In genomic region chr2:92408309-92409045, GRCm38 (mm10) we compare ENCODE assay signal across 22 mouse cellular contexts. TPM values are rescaled to one million over a fixed set of nuclear protein-coding genes. Genes with fewer than 3 reads are reported as not detected.
DNase-seq lines count a peak whose midpoint lies in the region; TF ChIP-seq lines count a peak whose summit lies in the region.
"Had no signal": no experiment of that assay in that cellular context is flagged by ENCODE, and none has a peak within 500 bp of the region (broad histone marks: within the 10 kb centered on the region; RNA-seq: fewer than 3 reads in every experiment).

No protein-coding gene starts in this region.

- no peak overlapping the region for H3K4me3 ChIP-seq in cerebellum, adult 2 months (replicated peaks; ENCODE audit: insufficient read depth, low read depth, low read length)
- no peak overlapping the region for H3K4me3 ChIP-seq in cortical plate, adult 2 months (ENCODE audit: insufficient read depth, low read length)
- H3K4me3 ChIP-seq: forebrain, embryonic 15.5 days; heart, embryonic 13.5 days; hindbrain, embryonic 12.5 days; midbrain, embryonic 15.5 days; neural tube, embryonic 12.5 days had no signal

- no peaks in the 10 kb centered on the region for H3K27me3 ChIP-seq in cerebellum, adult 2 months (ENCODE audit: control insufficient read depth, insufficient read depth, low read length)
- H3K27me3 ChIP-seq: CH12.LX; forebrain, embryonic 15.5 days; heart, embryonic 13.5 days; hindbrain, embryonic 12.5 days; midbrain, embryonic 15.5 days; neural tube, embryonic 12.5 days had no signal

- 61% methylated on average over 18 of the region's 18 CpGs for WGBS in cerebellum, adult 2 months

- TF ChIP-seq POLR2A in cerebellum, adult 2 months (IDR thresholded peaks at IDR 0.05; ENCODE audit: borderline replicate concordance, insufficient read depth, low read length) = no peak
- no peak for TF ChIP-seq POLR2A in cortical plate, adult 2 months (IDR thresholded peaks at IDR 0.05; ENCODE audit: extremely low read depth, insufficient read depth, low read length)

- no peak for DNase-seq in cerebellum, adult 2 months
- no peak for DNase-seq in cerebellum, postnatal 36 days
- DNase-seq in kidney, adult 8-10 months = peak; percentile 71 to 77
- DNase-seq in kidney, postnatal 10 days = no peak
- peak; percentile 68 to 75 for DNase-seq in kidney, postnatal 36 days
- no peak for DNase-seq in gastrocnemius, adult 18-20 months (ENCODE audit: low spot score)
- DNase-seq: B cell, adult 2 months; cerebellum, adult 8-10 months; gastrocnemius, postnatal 25 days; heart, adult 18-20 months; heart, postnatal 14 days; right cerebral cortex, postnatal 25 days; spleen, adult 18-20 months had no signal

- no peak for TF ChIP-seq CTCF in cerebellum, adult 2 months (IDR thresholded peaks at IDR 0.05; ENCODE audit: borderline replicate concordance, insufficient read depth, low read depth, low read length)
- TF ChIP-seq CTCF in cortical plate, adult 2 months (IDR thresholded peaks at IDR 0.05; ENCODE audit: extremely low read depth, insufficient read depth, low read length) = no peak

- peak overlapping the region; percentile 22; the same call in 1 of the 2 replicates for H3K27ac ChIP-seq in cerebellum, adult 2 months (ENCODE audit: insufficient read depth, low read length)
- H3K27ac ChIP-seq in cortical plate, adult 2 months (ENCODE audit: insufficient read depth, low read length) = peak overlapping the region; percentile 3; the same call in 1 of the 2 replicates
- H3K27ac ChIP-seq: forebrain, embryonic 15.5 days; heart, embryonic 13.5 days; hindbrain, embryonic 12.5 days; macrophage; midbrain, embryonic 15.5 days; neural tube, embryonic 12.5 days had no signal

- H3K4me1 ChIP-seq in cerebellum, adult 2 months (ENCODE audit: control insufficient read depth, insufficient read depth, low read length) = peaks cover 67% of the 10 kb centered on the region
- peaks cover 3% of the 10 kb centered on the region; the same call in 1 of the 2 replicates for H3K4me1 ChIP-seq in cortical plate, adult 2 months (ENCODE audit: control insufficient read depth, insufficient read depth, low read length)
- H3K4me1 ChIP-seq: forebrain, embryonic 15.5 days; heart, embryonic 13.5 days; midbrain, embryonic 15.5 days had no signal

RNA-seq across cellular contexts. Expression of gene Mapk8ip1, which starts 7.4 kb away (rescaled TPM):
- 349 TPM in 2 replicates for polyA plus RNA-seq in cerebellum, adult 2 months (2012; rRNA removed)
- 320 and 321 TPM in 2 replicates for polyA plus RNA-seq in cortical plate, adult 2 months (2012; rRNA removed)
- total RNA-seq in gastrocnemius, adult 18-20 months (2021) = 1 to 10 TPM; 2.8 to 2.9 TPM

RNA-seq across cellular contexts. Expression of gene Cry2, which starts 25.4 kb away (rescaled TPM):
- polyA plus RNA-seq in cerebellum, adult 2 months (2012; rRNA removed) = 79.4 and 81.8 TPM in 2 replicates
- polyA plus RNA-seq in cortical plate, adult 2 months (2012; rRNA removed) = 99.9 and 108 TPM in 2 replicates
- total RNA-seq in gastrocnemius, adult 18-20 months (2021) = 10 to 100 TPM; 18.5 to 21.2 TPM

RNA-seq across cellular contexts. Expression of gene 1700029I15Rik, which starts 26.1 kb away (rescaled TPM):
- polyA plus RNA-seq in cerebellum, adult 2 months (2012; rRNA removed) = 6.4 and 6.9 TPM in 2 replicates
- polyA plus RNA-seq in cortical plate, adult 2 months (2012; rRNA removed) = 4.2 and 4.4 TPM in 2 replicates
- under 1 TPM; 0.66 to 0.73 TPM for total RNA-seq in gastrocnemius, adult 18-20 months (2021)

RNA-seq across cellular contexts. Expression of gene Large2, which starts 33.8 kb away (rescaled TPM):
- polyA plus RNA-seq in cerebellum, adult 2 months (2012; rRNA removed) = 0.62 and 1.4 TPM in 2 replicates
- polyA plus RNA-seq in cortical plate, adult 2 months (2012; rRNA removed) = 0.31 and 0.59 TPM in 2 replicates
- under 1 TPM in 1 of 2 experiments, not detected in 1; 0.57 TPM for total RNA-seq in gastrocnemius, adult 18-20 months (2021)
- polyA plus RNA-seq: G1E, macrophage had no signal

RNA-seq across cellular contexts. Expression of gene Pex16, which starts 34.0 kb away (rescaled TPM):
- 60.7 and 63.5 TPM in 2 replicates for polyA plus RNA-seq in cerebellum, adult 2 months (2012; rRNA removed)
- 45.5 and 50.3 TPM in 2 replicates for polyA plus RNA-seq in cortical plate, adult 2 months (2012; rRNA removed)
- total RNA-seq in gastrocnemius, adult 18-20 months (2021) = 10 to 100 TPM; 18.6 to 20.0 TPM

Comparison
In these comparisons a context has a peak if more than half of its experiments do, and no peak if none do; other contexts are left out.
1. DNase-seq: peak in kidney, adult 8-10 months (2 of 2) and kidney, postnatal 36 days (2 of 2); none in cerebellum, adult 2 months (0 of 2), cerebellum, postnatal 36 days (0 of 2), kidney, postnatal 10 days (single experiment) and gastrocnemius, adult 18-20 months (single experiment).